Mouse (Mus musculus): ENCODE data around the gene Cpsf6. TPM values are rescaled to one million over a fixed set of nuclear protein-coding genes. Genes with fewer than 3 reads are reported as not detected.

Cpsf6 gene
- polyA plus RNA-seq, 1 experiment from 2014 or later, result 93.0 TPM

DNA sequence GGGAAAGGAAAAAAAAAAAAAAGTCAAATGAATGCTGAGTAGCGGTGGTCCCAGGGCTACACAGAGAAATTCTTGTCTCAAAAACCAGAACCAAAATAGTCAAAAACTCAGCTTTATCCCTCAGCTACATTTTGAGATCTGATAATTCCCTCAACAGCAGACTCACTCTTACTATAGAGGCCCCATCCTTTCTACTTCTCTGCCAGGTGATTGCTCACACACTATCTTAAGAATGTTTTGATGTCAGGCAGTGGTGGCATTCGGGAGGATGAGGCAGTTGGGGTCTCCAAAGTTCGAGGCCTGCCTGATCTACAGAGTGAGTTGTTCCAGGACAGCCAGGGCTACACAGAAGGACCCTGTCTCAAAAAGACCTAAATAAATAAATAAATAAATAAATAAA, 1.2 kb downstream of the Cpsf6 start:
- no peak overlapping the region for H3K9ac ChIP-seq (ENCODE audit: low read length)
- 80% methylated on average over 3 of the region's 3 CpGs for WGBS
- no peaks in the 10 kb centered on the region for H3K27me3 ChIP-seq (ENCODE audit: control insufficient read depth, insufficient read depth, low read length)
- no peaks in the 10 kb centered on the region for H3K9me3 ChIP-seq (ENCODE audit: control insufficient read depth, low read length)
- no peak for ATAC-seq (ENCODE audit: insufficient number of reproducible peaks, insufficient read depth, low FRiP score, low read depth)
- H3K4me2 ChIP-seq (ENCODE audit: low read length), result no peak overlapping the region
- no peak overlapping the region for H3K4me3 ChIP-seq (ENCODE audit: control insufficient read depth in 1 of 2, insufficient read depth in 1 of 2, low read depth in 1 of 2, low read length in 2 of 2)
- H3K4me1 ChIP-seq (ENCODE audit: control insufficient read depth in 2 of 2, insufficient read depth in 2 of 2, low read length in 2 of 2), result peaks cover 2 to 13% of the 10 kb centered on the region in 2 experiments
- no peak overlapping the region for H3K27ac ChIP-seq (replicated peaks in 1 of 2; ENCODE audit: control insufficient read depth in 1 of 2, insufficient read depth in 1 of 2, low read depth in 2 of 2, low read length in 2 of 2)
- H3K36me3 ChIP-seq (ENCODE audit: control insufficient read depth, insufficient read depth, low read length), result no peaks in the 10 kb centered on the region

DNA sequence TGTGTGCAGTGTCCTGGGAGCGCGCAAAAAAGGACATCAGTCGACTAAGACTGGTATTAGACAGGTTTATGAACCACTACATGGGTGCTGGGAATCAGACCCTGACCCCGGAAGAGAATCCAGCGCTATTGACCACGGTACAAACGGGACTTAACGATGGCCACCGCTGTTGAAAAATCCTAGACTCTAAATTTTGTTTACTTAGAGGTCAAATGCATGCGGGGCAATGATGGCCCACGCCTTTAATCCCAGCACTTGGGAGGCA, 1.6 kb downstream of the Cpsf6 start:
- ATAC-seq (ENCODE audit: insufficient number of reproducible peaks, insufficient read depth, low FRiP score, low read depth), result no peak
- no peaks in the 10 kb centered on the region for H3K36me3 ChIP-seq (ENCODE audit: control insufficient read depth, insufficient read depth, low read length)
- no peaks in the 10 kb centered on the region for H3K27me3 ChIP-seq (ENCODE audit: control insufficient read depth, insufficient read depth, low read length)
- peaks cover 2 to 13% of the 10 kb centered on the region in 2 experiments for H3K4me1 ChIP-seq (ENCODE audit: control insufficient read depth in 2 of 2, insufficient read depth in 2 of 2, low read length in 2 of 2)
- H3K9ac ChIP-seq (ENCODE audit: low read length), result no peak overlapping the region
- WGBS, result 93% methylated on average over 11 of the region's 11 CpGs
- H3K27ac ChIP-seq (replicated peaks in 1 of 2; ENCODE audit: control insufficient read depth in 1 of 2, insufficient read depth in 1 of 2, low read depth in 2 of 2, low read length in 2 of 2), result no peak overlapping the region
- no peak overlapping the region for H3K4me3 ChIP-seq (ENCODE audit: control insufficient read depth in 1 of 2, insufficient read depth in 1 of 2, low read depth in 1 of 2, low read length in 2 of 2)
- H3K9me3 ChIP-seq (ENCODE audit: control insufficient read depth, low read length), result no peaks in the 10 kb centered on the region
- H3K4me2 ChIP-seq (ENCODE audit: low read length), result no peak overlapping the region

DNA sequence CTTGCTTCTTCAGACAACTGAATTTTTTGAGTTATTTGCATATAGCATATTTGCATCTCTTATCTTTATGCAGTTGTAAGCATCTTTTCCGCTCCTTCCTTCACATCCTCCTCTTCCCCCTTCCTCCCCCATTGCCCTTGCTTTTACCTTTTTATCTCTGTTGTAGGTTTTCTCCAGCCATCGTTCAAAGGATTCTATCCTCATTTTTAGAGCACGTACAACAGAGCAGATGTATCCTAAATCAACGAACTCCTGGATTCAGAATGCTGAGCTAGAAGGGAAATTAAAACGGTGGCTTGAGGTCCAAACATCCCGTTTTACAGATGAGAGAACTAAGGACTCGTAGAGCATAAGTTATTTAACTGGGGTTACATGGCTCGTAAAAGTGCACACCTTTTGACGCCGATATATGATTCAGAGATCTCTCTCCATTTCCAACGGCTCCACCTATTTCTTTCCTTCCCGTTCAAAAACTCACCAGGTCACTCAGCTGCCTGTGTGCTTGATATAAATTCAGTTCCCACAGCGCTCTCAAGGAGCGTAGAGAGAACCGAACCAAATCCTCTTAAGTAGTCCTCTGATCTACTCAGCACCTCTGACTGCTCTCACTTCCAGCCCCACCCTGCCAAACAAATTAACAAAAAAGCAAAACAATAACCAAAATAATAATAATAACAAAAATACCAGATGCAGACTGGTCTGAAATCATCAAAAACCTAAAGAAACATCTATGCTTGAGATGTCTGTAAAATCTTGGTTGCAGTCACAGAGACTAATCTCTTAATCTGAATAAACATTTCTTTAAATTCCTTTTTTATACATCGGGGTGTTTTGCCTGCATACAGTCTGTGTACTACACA, 2.2 kb downstream of the Cpsf6 start:
- H3K27me3 ChIP-seq (ENCODE audit: control insufficient read depth, insufficient read depth, low read length), result no peaks in the 10 kb centered on the region
- peaks cover 2 to 13% of the 10 kb centered on the region in 2 experiments for H3K4me1 ChIP-seq (ENCODE audit: control insufficient read depth in 2 of 2, insufficient read depth in 2 of 2, low read length in 2 of 2)
- H3K4me3 ChIP-seq (ENCODE audit: control insufficient read depth in 1 of 2, insufficient read depth in 1 of 2, low read depth in 1 of 2, low read length in 2 of 2), result peak overlapping the region in 1 of 2 experiments; percentile 95; a peak in 3 of 4 replicates
- no peaks in the 10 kb centered on the region for H3K9me3 ChIP-seq (ENCODE audit: control insufficient read depth, low read length)
- WGBS, result 23% methylated on average over 16 of the region's 16 CpGs
- H3K9ac ChIP-seq (ENCODE audit: low read length), result peak overlapping the region; percentile 100
- peak overlapping the region; percentile 71 for H3K4me2 ChIP-seq (ENCODE audit: low read length)
- peak overlapping the region in 1 of 2 experiments; percentile 7; a peak in 1 of 4 replicates for H3K27ac ChIP-seq (replicated peaks in 1 of 2; ENCODE audit: control insufficient read depth in 1 of 2, insufficient read depth in 1 of 2, low read depth in 2 of 2, low read length in 2 of 2)
- ATAC-seq (ENCODE audit: insufficient number of reproducible peaks, insufficient read depth, low FRiP score, low read depth), result no peak
- H3K36me3 ChIP-seq (ENCODE audit: control insufficient read depth, insufficient read depth, low read length), result no peaks in the 10 kb centered on the region

DNA sequence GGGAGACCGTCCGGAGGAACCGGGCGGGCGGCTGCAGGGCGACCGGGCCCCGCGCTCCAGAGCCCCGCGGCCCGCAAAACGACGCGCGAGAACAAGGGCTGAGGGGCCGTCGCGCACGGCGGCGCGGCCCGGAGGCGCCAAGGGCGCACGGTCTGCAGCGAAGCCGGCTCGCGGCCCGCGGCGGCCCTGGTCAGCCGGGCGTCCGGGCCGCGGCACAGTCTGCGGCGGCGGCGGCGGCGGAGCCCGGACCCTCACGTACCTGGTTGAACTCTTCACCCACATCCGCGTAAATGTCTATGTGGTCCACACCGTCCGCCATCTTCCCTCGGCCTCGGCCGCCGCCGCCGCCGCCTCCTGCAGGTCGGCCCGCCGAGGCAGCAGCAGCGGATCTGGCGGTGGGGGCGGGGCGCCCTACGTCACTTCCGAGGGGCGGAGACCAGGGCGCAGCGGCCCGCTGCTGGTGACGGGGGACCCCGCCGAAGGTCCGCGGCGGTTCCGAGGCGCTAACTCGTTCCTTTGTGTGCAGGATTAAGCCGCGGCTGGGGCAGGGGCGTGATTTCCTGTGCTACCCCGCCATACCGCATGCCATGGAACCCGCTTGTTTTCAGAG, 3.1 kb downstream of the Cpsf6 start:
- 1% methylated on average over 47 of the region's 86 CpGs for WGBS
- no peaks in the 10 kb centered on the region for H3K36me3 ChIP-seq (ENCODE audit: control insufficient read depth, insufficient read depth, low read length)
- peak overlapping the region; percentile 92 to 97 for H3K27ac ChIP-seq (replicated peaks in 1 of 2; ENCODE audit: control insufficient read depth in 1 of 2, insufficient read depth in 1 of 2, low read depth in 2 of 2, low read length in 2 of 2)
- peak overlapping the region; percentile 100 for H3K9ac ChIP-seq (ENCODE audit: low read length)
- peaks cover 2 to 13% of the 10 kb centered on the region in 2 experiments for H3K4me1 ChIP-seq (ENCODE audit: control insufficient read depth in 2 of 2, insufficient read depth in 2 of 2, low read length in 2 of 2)
- no peaks in the 10 kb centered on the region for H3K27me3 ChIP-seq (ENCODE audit: control insufficient read depth, insufficient read depth, low read length)
- peak overlapping the region; percentile 68 to 95 for H3K4me3 ChIP-seq (ENCODE audit: control insufficient read depth in 1 of 2, insufficient read depth in 1 of 2, low read depth in 1 of 2, low read length in 2 of 2)
- peak; percentile 96 for ATAC-seq (ENCODE audit: insufficient number of reproducible peaks, insufficient read depth, low FRiP score, low read depth)
- H3K4me2 ChIP-seq (ENCODE audit: low read length), result peak overlapping the region; percentile 71
- H3K9me3 ChIP-seq (ENCODE audit: control insufficient read depth, low read length), result no peaks in the 10 kb centered on the region

DNA sequence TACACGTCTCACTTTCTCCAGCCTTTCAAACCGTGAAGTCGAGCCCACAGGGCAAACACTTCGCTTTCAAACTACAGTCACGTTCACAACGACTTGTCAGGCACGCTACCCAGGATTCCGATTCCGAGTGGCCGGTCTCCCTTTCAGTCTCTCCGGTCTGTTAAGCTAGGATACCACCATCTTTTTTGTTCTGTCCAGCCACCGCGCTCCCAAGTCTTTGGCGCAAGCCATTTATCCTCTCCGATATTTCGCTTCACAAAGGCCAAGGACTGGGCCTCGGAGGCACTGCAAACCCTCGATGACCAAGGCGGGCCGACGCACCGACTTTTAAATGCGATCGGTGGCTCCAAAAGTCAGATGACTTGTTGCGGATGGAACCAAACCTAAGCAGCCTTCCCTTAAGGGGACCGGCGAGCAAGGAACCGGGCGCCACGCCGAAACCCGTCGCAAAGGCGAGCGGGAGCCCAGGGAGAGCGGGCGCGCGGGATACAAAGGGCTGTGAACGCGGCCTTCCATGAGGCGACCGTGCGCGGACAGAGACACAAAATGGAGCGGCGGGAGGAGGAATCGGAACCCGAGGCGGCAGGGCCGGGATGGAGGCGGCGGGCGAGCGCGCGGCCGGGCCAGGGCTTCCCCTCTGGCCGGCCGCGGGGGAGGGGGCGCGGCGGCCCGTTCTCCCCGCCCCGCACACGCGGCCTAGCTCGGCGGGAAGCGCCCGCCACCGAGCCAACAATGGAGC, 3.8 kb downstream of the Cpsf6 start:
- Histone ChIP-seq H3K9ac (ENCODE audit: low read length) (peak overlapping the region; percentile 100), H3K27ac (replicated peaks in 1 of 2; ENCODE audit: control insufficient read depth in 1 of 2, insufficient read depth in 1 of 2, low read depth in 2 of 2, low read length in 2 of 2) (peak overlapping the region; percentile 89 to 97), H3K4me2 (ENCODE audit: low read length) (peak overlapping the region; percentile 71), H3K4me1 (ENCODE audit: control insufficient read depth in 2 of 2, insufficient read depth in 2 of 2, low read length in 2 of 2) (peaks cover 2 to 13% of the 10 kb centered on the region in 2 experiments), H3K27me3 (ENCODE audit: control insufficient read depth, insufficient read depth, low read length) (no peaks in the 10 kb centered on the region), H3K36me3 (ENCODE audit: control insufficient read depth, insufficient read depth, low read length) (no peaks in the 10 kb centered on the region), H3K4me3 (ENCODE audit: control insufficient read depth in 1 of 2, insufficient read depth in 1 of 2, low read depth in 1 of 2, low read length in 2 of 2) (peak overlapping the region; percentile 68 to 95), H3K9me3 (ENCODE audit: control insufficient read depth, low read length) (no peaks in the 10 kb centered on the region)
- peak; percentile 66 for ATAC-seq (ENCODE audit: insufficient number of reproducible peaks, insufficient read depth, low FRiP score, low read depth)
- WGBS, result under 1% methylated on average over 69 of the region's 74 CpGs

DNA sequence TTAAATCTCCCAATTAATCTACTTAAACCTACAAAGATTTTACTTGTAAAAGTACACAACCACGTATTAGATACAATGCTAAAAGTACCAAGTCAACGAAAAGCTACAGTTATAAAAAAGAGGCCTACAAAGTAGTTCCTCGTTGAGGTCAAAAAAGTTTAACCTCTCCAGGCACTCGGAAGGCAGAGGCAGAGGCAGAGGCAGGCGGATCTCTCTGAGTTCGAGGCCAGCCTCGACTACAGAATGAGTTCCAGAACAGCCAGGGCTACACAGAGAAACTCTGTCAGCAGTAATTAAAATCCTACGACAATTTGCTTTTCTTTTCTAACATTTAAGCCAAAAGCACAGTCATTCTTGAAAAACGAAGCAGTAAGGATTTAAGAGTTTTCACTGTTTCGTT, 4.7 kb downstream of the Cpsf6 start:
- H3K4me2 ChIP-seq (ENCODE audit: low read length), result peak overlapping the region; percentile 71
- peaks cover 2 to 13% of the 10 kb centered on the region in 2 experiments for H3K4me1 ChIP-seq (ENCODE audit: control insufficient read depth in 2 of 2, insufficient read depth in 2 of 2, low read length in 2 of 2)
- H3K4me3 ChIP-seq (ENCODE audit: control insufficient read depth in 1 of 2, insufficient read depth in 1 of 2, low read depth in 1 of 2, low read length in 2 of 2), result peak overlapping the region; percentile 43 to 95
- WGBS, result 23% methylated on average over 10 of the region's 10 CpGs
- H3K9ac ChIP-seq (ENCODE audit: low read length), result peak overlapping the region; percentile 100
- no peaks in the 10 kb centered on the region for H3K36me3 ChIP-seq (ENCODE audit: control insufficient read depth, insufficient read depth, low read length)
- no peaks in the 10 kb centered on the region for H3K27me3 ChIP-seq (ENCODE audit: control insufficient read depth, insufficient read depth, low read length)
- H3K27ac ChIP-seq (replicated peaks in 1 of 2; ENCODE audit: control insufficient read depth in 1 of 2, insufficient read depth in 1 of 2, low read depth in 2 of 2, low read length in 2 of 2), result 0 out of 4 replicates have a peak overlapping the region, but pooled peaks of 1 of the 2 experiments have one; percentile 97
- no peak for ATAC-seq (ENCODE audit: insufficient number of reproducible peaks, insufficient read depth, low FRiP score, low read depth)
- H3K9me3 ChIP-seq (ENCODE audit: control insufficient read depth, low read length), result no peaks in the 10 kb centered on the region

DNA sequence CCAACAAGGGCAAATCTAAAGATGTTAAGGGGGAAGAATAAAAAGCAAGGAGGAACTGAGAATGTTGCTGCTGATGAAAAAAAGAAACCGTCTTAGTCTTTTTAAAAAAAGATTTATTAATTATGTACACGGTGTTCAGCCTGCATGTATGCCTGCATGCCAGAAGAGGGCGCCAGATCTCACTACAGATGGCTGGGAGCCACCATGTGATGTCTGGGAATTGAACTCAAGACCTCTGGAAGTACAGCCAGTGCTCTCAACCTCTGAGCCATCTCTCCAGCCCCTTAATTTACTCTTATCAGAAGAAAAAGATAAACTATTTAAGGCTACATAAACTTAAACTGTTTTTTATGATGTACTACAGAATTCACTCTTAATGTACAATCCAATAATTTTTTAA, 16.7 kb downstream of the Cpsf6 start:
- Histone ChIP-seq H3K9ac (ENCODE audit: low read length) (no peak overlapping the region), H3K4me1 (ENCODE audit: control insufficient read depth in 2 of 2, insufficient read depth in 2 of 2, low read length in 2 of 2) (no peaks in the 10 kb centered on the region), H3K36me3 (ENCODE audit: control insufficient read depth, insufficient read depth, low read length) (peaks cover 88% of the 10 kb centered on the region), H3K9me3 (ENCODE audit: control insufficient read depth, low read length) (no peaks in the 10 kb centered on the region), H3K4me2 (ENCODE audit: low read length) (no peak overlapping the region), H3K27ac (replicated peaks in 1 of 2; ENCODE audit: control insufficient read depth in 1 of 2, insufficient read depth in 1 of 2, low read depth in 2 of 2, low read length in 2 of 2) (no peak overlapping the region), H3K4me3 (ENCODE audit: control insufficient read depth in 1 of 2, insufficient read depth in 1 of 2, low read depth in 1 of 2, low read length in 2 of 2) (no peak overlapping the region), H3K27me3 (ENCODE audit: control insufficient read depth, insufficient read depth, low read length) (no peaks in the 10 kb centered on the region)
- 44% methylated on average over 3 of the region's 3 CpGs for WGBS
- ATAC-seq (ENCODE audit: insufficient number of reproducible peaks, insufficient read depth, low FRiP score, low read depth), result no peak
